Mouse (Mus musculus) heart, embryonic 10.5 days (tissue): ENCODE results near the gene Foxf1. TPM values are rescaled to one million over a fixed set of nuclear protein-coding genes. Genes with fewer than 3 reads are reported as not detected.

Experiments
- DNase-seq: peaks from one replicate; pipeline ENCODE4 v3.0.0-alpha.2; 2017; ENCODE audit warnings: low spot score
- H3K27ac ChIP-seq: fragments of 300-500 bp; sonication (generic); 2 replicates; pipeline ENCODE4 v1.5.1; 2016; ENCODE audit warnings: mild to moderate bottlenecking
- H3K27me3 ChIP-seq: fragments of 300-500 bp; sonication (generic); 2 replicates; pipeline ENCODE4 v1.6.1; 2016; ENCODE audit warnings: mild to moderate bottlenecking; ENCODE audit not compliant: poor library complexity, insufficient read depth, severe bottlenecking
- H3K36me3 ChIP-seq: fragments of 300-500 bp; sonication (generic); 2 replicates; pipeline ENCODE4 v1.6.1; 2016; ENCODE audit warnings: mild to moderate bottlenecking, moderate library complexity
- H3K4me1 ChIP-seq: fragments of 300-500 bp; sonication (generic); 2 replicates; pipeline ENCODE4 v1.6.1; 2016; ENCODE audit warnings: mild to moderate bottlenecking
- H3K4me3 ChIP-seq: fragments of 300-500 bp; sonication (generic); 2 replicates; pipeline ENCODE4 v1.5.1; 2016; ENCODE audit warnings: mild to moderate bottlenecking, moderate library complexity
- H3K9me3 ChIP-seq: fragments of 300-500 bp; sonication (generic); 2 replicates; pipeline ENCODE4 v1.6.1; 2016; ENCODE audit warnings: mild to moderate bottlenecking, moderate library complexity
- WGBS: fragments of 180-500 bp; shearing (Covaris S2); methylation state at CpG from one replicate; pipeline ENCODE4 v1.1.7; 2016; 5-methylcytosine and 5-hydroxymethylcytosine counted together
- polyA plus RNA-seq: library from polyadenylated mRNA; unstranded; fragments of >200 nt; fragmentation: Nextera tagmentation; extraction: Ambion mirVana; gene quantifications from 2 replicates; pipeline ENCODE4 v1.2.1, GENCODE M21; 2016

The Foxf1 gene
- polyA plus RNA-seq, 1 experiment from 2014 or later: 41.3 TPM

DNA sequence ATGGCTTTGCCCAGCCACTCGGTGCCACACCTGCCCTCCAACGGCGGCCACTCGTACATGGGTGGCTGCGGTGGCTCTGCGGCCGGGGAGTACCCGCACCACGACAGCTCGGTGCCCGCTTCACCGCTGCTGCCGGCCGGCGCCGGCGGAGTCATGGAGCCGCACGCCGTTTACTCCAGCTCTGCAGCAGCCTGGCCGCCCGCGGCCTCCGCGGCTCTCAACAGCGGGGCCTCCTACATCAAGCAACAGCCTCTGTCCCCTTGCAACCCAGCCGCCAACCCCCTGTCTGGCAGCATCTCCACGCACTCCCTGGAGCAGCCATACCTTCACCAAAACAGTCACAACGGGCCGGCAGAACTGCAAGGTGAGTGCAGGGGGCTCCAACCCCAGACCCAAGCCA lies 825 bp downstream of the Foxf1 start:
- no peak for DNase-seq
- no peaks in the 10 kb centered on the region for H3K9me3 ChIP-seq
- peaks cover 98% of the 10 kb centered on the region for H3K27me3 ChIP-seq
- peak overlapping the region; percentile 80 for H3K4me3 ChIP-seq
- peak overlapping the region; percentile 82 for H3K27ac ChIP-seq
- H3K4me1 ChIP-seq: peaks cover 50% of the 10 kb centered on the region
- H3K36me3 ChIP-seq: no peaks in the 10 kb centered on the region; the same call in 1 of the 2 replicates
- under 1% methylated on average over 30 of the region's 30 CpGs for WGBS

DNA sequence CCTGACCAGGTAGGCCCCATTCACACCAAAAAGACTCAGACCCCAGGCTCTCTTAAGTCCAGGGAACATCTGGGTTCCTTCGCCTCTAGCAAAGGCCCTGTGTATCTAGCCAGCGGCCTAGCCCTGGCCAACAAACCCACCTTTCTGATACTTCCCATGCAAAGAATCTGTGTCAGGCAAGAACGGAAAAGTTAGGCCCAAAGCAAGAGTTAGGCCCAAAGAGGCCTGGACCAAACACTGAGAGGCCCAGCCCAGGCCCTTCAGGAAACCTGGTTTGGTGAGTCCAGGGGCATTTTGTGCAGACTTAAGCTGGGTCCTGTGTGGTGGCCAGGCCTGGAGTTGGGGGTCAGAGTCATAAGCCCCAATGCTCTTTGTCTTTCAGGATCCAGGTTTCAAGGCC lies 1.4 kb downstream of the Foxf1 start:
- Histone ChIP-seq H3K27ac (peak overlapping the region; percentile 68; the same call in 1 of the 2 replicates), H3K4me1 (peaks cover 51% of the 10 kb centered on the region), H3K27me3 (peaks cover 98% of the 10 kb centered on the region), H3K9me3 (no peaks in the 10 kb centered on the region), H3K4me3 (peak overlapping the region; percentile 80), H3K36me3 (no peaks in the 10 kb centered on the region; the same call in 1 of the 2 replicates)
- DNase-seq: no peak
- WGBS: 47% methylated on average over 3 of the region's 3 CpGs

DNA sequence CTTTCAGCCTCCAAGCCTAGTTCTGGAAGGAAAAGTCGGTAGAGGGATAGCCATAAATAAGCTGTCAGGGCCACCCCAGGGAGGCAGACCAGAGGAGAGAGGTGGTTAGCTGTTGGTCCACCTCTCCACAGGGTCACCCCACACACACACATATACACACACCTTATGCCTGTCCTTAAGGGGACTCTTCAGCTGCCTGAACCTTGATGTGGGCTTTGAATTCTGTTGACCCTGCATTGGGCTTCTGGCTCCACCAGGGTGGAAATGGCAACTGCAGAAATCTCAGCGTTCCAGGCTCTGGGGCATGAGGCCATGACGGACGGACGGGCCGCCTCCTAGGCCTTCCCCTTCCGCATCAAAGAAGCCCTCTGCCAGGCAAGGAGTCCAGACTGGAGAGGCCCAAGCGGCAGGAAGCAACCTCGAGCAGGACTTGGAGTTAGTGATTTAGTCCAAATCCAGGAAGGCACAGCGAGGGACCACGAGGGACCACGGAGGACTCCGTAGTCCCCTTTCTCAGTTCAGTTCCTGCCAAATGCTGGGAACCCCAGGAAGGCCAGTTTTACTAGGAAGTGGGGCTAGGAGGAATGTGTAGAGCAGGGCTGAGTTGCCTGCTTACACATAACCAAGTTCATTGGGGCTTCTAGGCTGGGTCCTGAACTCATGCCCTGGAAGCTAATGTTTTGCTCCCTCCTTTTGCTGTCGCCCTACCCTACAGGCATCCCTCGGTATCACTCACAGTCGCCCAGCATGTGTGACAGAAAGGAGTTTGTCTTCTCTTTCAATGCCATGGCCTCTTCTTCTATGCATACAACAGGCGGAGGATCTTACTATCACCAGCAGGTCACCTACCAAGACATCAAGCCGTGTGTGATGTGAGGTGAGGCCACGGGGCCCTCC lies 2.1 kb downstream of the Foxf1 start:
- DNase-seq: no peak
- Histone ChIP-seq H3K27ac (peak overlapping the region; percentile 68; the same call in 1 of the 2 replicates), H3K4me3 (peak overlapping the region; percentile 80), H3K27me3 (peaks cover 98% of the 10 kb centered on the region), H3K36me3 (no peaks in the 10 kb centered on the region; the same call in 1 of the 2 replicates), H3K9me3 (no peaks in the 10 kb centered on the region), H3K4me1 (peaks cover 53% of the 10 kb centered on the region)
- WGBS: 17% methylated on average over 19 of the region's 19 CpGs

GRCm38 (mm10) chr8:121088281-121088680 lies 4.1 kb downstream of the Foxf1 start:
- H3K9me3 ChIP-seq: no peaks in the 10 kb centered on the region
- WGBS: 7% methylated on average over 8 of the region's 8 CpGs
- no peak overlapping the region for H3K27ac ChIP-seq
- peaks cover 51% of the 10 kb centered on the region for H3K4me1 ChIP-seq
- no peaks in the 10 kb centered on the region; the same call in 1 of the 2 replicates for H3K36me3 ChIP-seq
- DNase-seq: no peak
- H3K27me3 ChIP-seq: peaks cover 96% of the 10 kb centered on the region
- peak overlapping the region; percentile 46; the same call in 1 of the 2 replicates for H3K4me3 ChIP-seq

GRCm38 (mm10) chr8:121088871-121089630 lies 4.9 kb downstream of the Foxf1 start:
- peaks cover 43% of the 10 kb centered on the region for H3K4me1 ChIP-seq
- no peak for DNase-seq
- WGBS: 4% methylated on average over 40 of the region's 40 CpGs
- peaks cover 96% of the 10 kb centered on the region for H3K27me3 ChIP-seq
- no peaks in the 10 kb centered on the region; the same call in 1 of the 2 replicates for H3K36me3 ChIP-seq
- H3K4me3 ChIP-seq: peak overlapping the region; percentile 46
- H3K9me3 ChIP-seq: no peaks in the 10 kb centered on the region
- H3K27ac ChIP-seq: peak overlapping the region; percentile 17; the same call in 1 of the 2 replicates

GRCm38 (mm10) chr8:121089631-121090380 lies 5.6 kb downstream of the Foxf1 start:
- no peaks in the 10 kb centered on the region for H3K9me3 ChIP-seq
- WGBS: 8% methylated on average over 32 of the region's 32 CpGs
- peak overlapping the region; percentile 17; the same call in 1 of the 2 replicates for H3K27ac ChIP-seq
- peaks cover 93% of the 10 kb centered on the region for H3K27me3 ChIP-seq
- H3K4me3 ChIP-seq: peak overlapping the region; percentile 46
- no peaks in the 10 kb centered on the region; the same call in 1 of the 2 replicates for H3K36me3 ChIP-seq
- DNase-seq: no peak
- peaks cover 35% of the 10 kb centered on the region for H3K4me1 ChIP-seq

DNA sequence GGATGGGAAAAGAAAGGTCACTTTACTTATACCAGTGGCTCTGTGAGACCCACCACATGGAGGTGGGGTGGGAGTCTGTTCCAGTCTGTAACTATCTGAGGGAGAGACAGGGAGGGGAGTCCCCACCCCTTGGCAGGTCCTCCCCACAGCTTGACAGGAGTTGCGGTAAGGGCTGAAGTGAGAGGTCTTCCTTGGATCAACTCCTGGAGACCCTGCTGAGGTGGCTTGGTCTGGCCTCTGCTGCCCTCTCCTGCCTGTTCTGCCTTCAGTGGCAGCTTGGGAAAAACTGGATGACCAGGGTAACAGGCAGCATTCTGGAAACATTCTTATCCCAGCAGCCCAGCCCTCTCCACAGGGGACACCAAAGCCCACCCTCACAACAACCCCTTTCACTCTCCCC lies 6.5 kb downstream of the Foxf1 start:
- Histone ChIP-seq H3K4me1 (peaks cover 30% of the 10 kb centered on the region), H3K4me3 (no peak overlapping the region), H3K36me3 (no peaks in the 10 kb centered on the region; the same call in 1 of the 2 replicates), H3K9me3 (no peaks in the 10 kb centered on the region), H3K27me3 (peaks cover 92% of the 10 kb centered on the region), H3K27ac (no peak overlapping the region)
- no peak for DNase-seq
- 0% methylated on average over 1 of the region's 1 CpGs for WGBS

GRCm38 (mm10) chr8:121092141-121092540 lies 8.0 kb downstream of the Foxf1 start:
- H3K27me3 ChIP-seq: peaks cover 86% of the 10 kb centered on the region
- WGBS: 34% methylated on average over 6 of the region's 6 CpGs
- no peak for DNase-seq
- peaks cover 10% of the 10 kb centered on the region for H3K36me3 ChIP-seq
- H3K4me3 ChIP-seq: no peak overlapping the region
- H3K27ac ChIP-seq: no peak overlapping the region
- peaks cover 30% of the 10 kb centered on the region for H3K4me1 ChIP-seq
- no peaks in the 10 kb centered on the region for H3K9me3 ChIP-seq

DNA sequence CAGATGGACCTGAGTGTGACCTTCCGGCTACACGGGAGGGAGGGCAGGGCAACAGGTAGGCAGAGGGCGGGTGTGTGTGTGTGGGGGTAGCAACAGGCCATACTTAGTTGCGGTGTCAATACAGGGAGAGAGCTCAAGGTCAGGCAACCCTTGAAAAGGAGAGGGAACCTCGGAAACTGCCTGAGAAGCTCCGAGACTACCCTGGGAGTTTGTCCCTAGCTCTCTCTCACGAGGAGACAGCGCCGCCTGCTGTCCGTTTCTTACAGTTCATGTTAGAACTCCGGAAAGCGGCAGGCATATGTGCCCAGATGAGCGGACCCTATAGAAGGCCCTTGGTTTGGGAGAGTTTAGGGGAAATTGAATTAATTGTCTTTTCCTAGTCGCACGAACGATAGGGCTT lies 8.4 kb downstream of the Foxf1 start:
- WGBS: 4% methylated on average over 16 of the region's 16 CpGs
- no peak overlapping the region for H3K27ac ChIP-seq
- peak; percentile 90 for DNase-seq
- peaks cover 30% of the 10 kb centered on the region for H3K4me1 ChIP-seq
- peaks cover 81% of the 10 kb centered on the region for H3K27me3 ChIP-seq
- H3K36me3 ChIP-seq: peaks cover 15% of the 10 kb centered on the region
- no peaks in the 10 kb centered on the region for H3K9me3 ChIP-seq
- peak overlapping the region; percentile 34; the same call in 1 of the 2 replicates for H3K4me3 ChIP-seq

DNA sequence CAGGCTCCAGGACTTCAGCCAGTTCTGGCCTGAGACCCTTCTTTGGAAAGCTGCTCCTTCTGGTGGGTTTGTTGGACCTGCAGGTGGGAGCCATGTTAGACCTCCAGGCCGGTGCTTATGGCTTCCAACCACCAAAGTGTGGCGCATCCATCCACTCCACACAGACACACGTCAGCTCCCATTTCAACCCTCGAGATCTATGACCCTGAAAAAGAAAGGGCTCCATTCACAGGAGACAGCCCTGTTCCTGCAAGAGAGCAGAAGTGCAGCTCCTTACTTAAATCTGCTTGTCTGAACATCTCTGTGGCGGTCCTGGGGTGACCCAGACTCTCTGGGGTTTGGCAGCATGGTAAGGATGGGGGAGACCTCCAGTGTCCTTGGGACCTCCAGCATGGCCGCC lies 9.3 kb downstream of the Foxf1 start:
- no peak overlapping the region for H3K27ac ChIP-seq
- H3K27me3 ChIP-seq: peaks cover 79% of the 10 kb centered on the region
- peaks cover 30% of the 10 kb centered on the region for H3K4me1 ChIP-seq
- 59% methylated on average over 6 of the region's 6 CpGs for WGBS
- no peak overlapping the region for H3K4me3 ChIP-seq
- no peaks in the 10 kb centered on the region for H3K9me3 ChIP-seq
- peaks cover 24% of the 10 kb centered on the region for H3K36me3 ChIP-seq
- no peak for DNase-seq

- H3K4me3 ChIP-seq: no peak overlapping the region
- 41% methylated on average over 17 of the region's 17 CpGs for WGBS
- DNase-seq: peak; percentile 95
- peaks cover 33% of the 10 kb centered on the region for H3K4me1 ChIP-seq
- peaks cover 40% of the 10 kb centered on the region for H3K27me3 ChIP-seq
- no peak overlapping the region for H3K27ac ChIP-seq
- H3K9me3 ChIP-seq: no peaks in the 10 kb centered on the region
- H3K36me3 ChIP-seq: peaks cover 63% of the 10 kb centered on the region
Observed at GRCm38 (mm10) chr8:121104049-121104818, 20.0 kb downstream of the Foxf1 start.
